Mouse (Mus musculus) monocyte, adult 59 days (primary cell): ENCODE measurements around the gene Vdac2. TPM values are rescaled to one million over a fixed set of nuclear protein-coding genes. Genes with fewer than 3 reads are reported as not detected.

Experiments
- total RNA-seq, 2 experiments: library from RNA; stranded (reverse); gene quantifications; one replicate each; pipeline ENCODE4 v1.2.4; 2023

The Vdac2 gene
- total RNA-seq = 100 to 1,000 TPM; 164 to 167 TPM

DNA sequence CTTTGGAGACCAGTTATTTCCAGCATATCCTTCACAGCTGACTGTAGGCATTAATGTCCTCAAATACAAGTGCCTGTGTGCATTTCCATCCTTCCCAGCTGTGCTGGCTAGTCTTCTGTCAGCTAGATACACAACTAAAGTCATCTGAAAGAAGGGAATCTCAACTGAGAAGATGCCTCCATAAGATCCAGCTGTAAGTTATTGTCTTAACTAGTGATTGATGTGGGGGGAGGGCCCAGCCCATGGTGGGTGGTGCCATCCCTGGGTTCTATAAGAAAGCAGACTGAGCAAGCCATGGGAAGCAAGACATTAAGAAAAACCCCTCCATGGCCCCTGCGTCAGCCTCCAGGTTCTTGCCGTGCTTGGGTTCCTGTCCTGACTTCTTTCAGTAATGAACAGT is at the start of gene Vdac2:
TSS of gene Vdac2 (plus strand) at position 301 of the 400 bp plus-strand sequence.

DNA sequence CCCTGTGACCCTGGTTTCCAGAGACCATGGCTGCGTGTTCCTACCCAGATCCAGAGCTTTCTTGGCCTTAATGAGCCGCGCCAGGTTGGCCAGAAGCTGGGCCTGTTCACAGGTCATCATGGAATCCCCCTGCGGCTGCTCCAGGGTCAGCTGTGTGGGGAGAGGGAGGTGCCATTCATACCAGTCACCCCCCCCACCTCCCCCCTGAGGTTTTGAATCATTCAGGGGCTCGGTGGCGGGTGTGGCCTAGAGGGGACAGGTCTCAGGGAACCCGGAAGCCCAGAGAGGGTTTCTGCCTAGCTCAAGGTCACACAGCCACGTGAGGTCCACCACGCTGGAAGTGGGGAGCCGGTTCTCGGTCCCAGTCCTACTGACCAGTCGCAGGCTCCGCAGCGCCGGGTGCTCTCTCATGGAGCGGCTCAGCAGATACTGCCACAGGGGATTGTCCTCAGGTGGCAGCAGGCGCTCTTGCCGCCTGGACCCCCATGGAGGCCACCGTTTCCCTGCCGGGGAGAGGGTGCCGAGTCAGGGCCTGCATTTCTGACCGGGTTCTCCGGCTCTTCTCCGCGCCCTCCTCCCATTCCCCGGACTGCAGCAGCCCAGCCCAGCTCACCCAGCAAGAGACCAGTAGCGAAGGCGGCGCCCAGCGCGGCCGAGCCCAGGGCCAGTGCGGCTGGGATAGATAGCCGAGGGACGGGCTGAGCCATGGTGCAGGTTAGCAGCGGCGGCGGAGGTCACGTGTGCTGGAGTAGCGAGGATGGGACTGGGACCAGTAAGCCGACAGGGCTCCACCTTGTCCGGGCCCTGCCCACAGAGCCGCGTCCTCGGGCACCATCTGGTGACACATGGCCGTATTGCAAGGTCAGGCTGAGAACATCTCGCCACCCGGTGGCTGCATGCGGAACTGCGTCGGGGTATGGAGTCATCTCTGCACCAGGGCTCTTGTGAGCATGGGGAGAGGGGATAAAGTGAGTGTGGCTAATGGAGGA is 23.4 kb downstream of the Vdac2 start, which contains the start of gene Comtd1:
TSS of gene Comtd1 (minus strand) at position 812 of the 989 bp plus-strand sequence.

Other genes starting within 250 kb of the Vdac2 start
- not detected for gene Dupd1, start 110.7 kb upstream of the Vdac2 start, total RNA-seq
- gene Samd8, start 74.7 kb upstream of the Vdac2 start, total RNA-seq = 10 to 100 TPM; 32.6 to 34.5 TPM
- not detected for gene Dusp13, start 74.1 kb upstream of the Vdac2 start, total RNA-seq
- gene Comtd1, start 23.7 kb downstream of the Vdac2 start, total RNA-seq = 10 to 100 TPM; 15.7 to 17.8 TPM
- gene Zfp503, start 164.4 kb downstream of the Vdac2 start, total RNA-seq = 1 to 10 TPM; 5.2 to 6.4 TPM
- gene Lrmda, start 194.5 kb downstream of the Vdac2 start, total RNA-seq = 10 to 100 TPM; 16.3 to 20.1 TPM